Mouse (Mus musculus): ENCODE measurements around the gene Rab25. TPM values are rescaled to one million over a fixed set of nuclear protein-coding genes. Genes with fewer than 3 reads are reported as not detected.

Gene Rab25
- polyA plus RNA-seq, 1 experiment, result 1.4 TPM

DNA sequence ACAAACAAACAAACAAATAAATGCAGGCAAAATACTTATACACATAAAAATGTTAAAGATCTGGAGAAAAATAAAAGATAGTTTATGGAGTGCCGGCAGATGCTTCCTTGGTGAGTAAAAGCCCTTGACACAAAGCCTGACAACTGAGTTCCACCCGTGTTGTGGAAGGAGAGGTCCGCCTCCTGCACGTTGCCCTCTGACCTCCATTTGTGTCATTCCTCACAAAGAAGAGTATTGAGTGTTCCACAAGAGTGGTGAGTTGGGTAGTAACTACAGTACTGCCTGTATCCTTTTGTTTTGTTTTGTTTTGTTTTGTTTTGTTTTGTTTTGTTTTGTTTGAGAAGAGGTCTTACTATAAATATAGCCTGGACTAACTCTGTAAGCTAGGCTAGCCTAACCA lies 48.5 kb downstream of the Rab25 start:
- no peak for TF ChIP-seq CTCF (IDR thresholded peaks at IDR 0.05; ENCODE audit: control insufficient read depth, insufficient read depth, low read length)
- TF ChIP-seq POLR2A (IDR thresholded peaks at IDR 0.05; ENCODE audit: borderline replicate concordance, control insufficient read depth, low read depth, low read length), result no peak
- peaks cover 7% of the 10 kb centered on the region for H3K4me1 ChIP-seq (ENCODE audit: control insufficient read depth, insufficient read depth, low read length)
- no peak overlapping the region for H3K27ac ChIP-seq (ENCODE audit: control insufficient read depth, insufficient read depth, low read depth, low read length, poor library complexity)
- 83% methylated on average over 4 of the region's 4 CpGs for WGBS
- no peak overlapping the region for H3K4me3 ChIP-seq (replicated peaks; ENCODE audit: control insufficient read depth, low read depth, low read length)

DNA sequence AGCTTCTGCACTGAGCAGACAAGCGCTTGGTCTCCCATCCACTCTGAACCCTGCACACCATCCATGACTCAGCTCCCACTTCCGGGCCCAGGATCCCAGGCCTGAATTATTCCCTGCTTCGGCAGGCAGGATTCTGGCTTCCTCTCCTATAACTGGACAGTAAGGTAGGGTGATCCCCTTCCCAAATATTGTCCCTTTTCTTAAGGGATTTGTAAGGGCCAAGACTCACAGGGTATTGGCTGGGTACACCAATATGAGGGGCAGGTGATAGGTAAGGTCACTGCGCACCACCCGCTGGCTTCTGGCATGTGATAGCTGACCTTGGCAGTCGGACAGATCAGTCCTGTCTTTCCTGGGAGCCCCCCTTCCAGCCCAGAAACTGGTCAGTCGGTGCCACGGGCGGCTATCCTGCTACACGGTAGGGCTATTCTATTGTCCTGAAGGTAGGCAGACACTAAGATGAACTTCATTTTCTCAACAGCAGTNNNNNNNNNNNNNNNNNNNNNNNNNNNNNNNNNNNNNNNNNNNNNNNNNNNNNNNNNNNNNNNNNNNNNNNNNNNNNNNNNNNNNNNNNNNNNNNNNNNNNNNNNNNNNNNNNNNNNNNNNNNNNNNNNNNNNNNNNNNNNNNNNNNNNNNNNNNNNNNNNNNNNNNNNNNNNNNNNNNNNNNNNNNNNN lies 52.2 kb downstream of the Rab25 start:
- 83% methylated on average over 10 of the region's 10 CpGs for WGBS
- Histone ChIP-seq H3K4me3 (replicated peaks; ENCODE audit: control insufficient read depth, low read depth, low read length) (no peak overlapping the region), H3K27ac (ENCODE audit: control insufficient read depth, insufficient read depth, low read depth, low read length, poor library complexity) (peak overlapping the region; percentile 1), H3K4me1 (ENCODE audit: control insufficient read depth, insufficient read depth, low read length) (peaks cover 5% of the 10 kb centered on the region)
- TF ChIP-seq POLR2A (IDR thresholded peaks at IDR 0.05; ENCODE audit: borderline replicate concordance, control insufficient read depth, low read depth, low read length) (no peak), CTCF (IDR thresholded peaks at IDR 0.05; ENCODE audit: control insufficient read depth, insufficient read depth, low read length) (no peak)

DNA sequence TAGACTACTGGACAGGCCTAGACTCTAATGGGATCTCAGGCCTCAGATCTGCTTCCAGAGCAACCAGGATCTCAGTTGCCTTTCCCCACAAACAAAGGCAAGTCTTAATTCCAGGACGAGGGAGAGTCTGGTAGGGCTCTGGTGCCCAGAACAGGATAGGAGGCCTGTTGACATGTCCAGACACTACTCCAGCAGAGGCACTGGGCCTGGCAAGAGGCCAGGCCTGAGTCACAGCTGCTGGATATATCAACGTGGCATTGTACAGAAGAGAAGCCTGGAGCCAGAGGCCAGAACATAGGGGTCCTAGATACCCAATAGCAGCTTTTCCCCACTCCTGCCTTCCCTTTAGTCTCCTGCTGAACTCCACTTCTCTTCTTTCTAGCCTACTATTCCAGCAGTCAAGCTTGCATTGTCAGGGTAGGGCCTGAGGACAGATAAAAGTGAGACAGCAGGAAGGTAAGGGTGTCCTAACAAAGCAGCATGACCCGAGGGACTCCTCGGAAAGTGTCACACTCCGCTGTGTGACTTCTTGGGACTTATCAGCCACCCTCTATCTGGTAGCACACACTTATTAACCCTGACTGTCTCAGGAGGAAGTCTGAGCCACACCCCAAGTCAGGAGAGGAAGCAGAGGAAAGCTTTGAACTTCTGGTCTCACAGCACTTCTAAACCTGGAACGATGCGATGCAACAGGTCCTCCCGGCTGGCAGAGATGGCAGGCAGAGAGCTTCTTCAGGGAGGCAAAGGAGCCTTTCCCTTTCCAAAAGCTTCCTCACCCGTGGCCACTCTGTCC lies 53.1 kb downstream of the Rab25 start:
- Histone ChIP-seq H3K4me1 (ENCODE audit: control insufficient read depth, insufficient read depth, low read length) (peaks cover 5% of the 10 kb centered on the region), H3K4me3 (replicated peaks; ENCODE audit: control insufficient read depth, low read depth, low read length) (no peak overlapping the region), H3K27ac (ENCODE audit: control insufficient read depth, insufficient read depth, low read depth, low read length, poor library complexity) (peak overlapping the region; percentile 1)
- TF ChIP-seq POLR2A (IDR thresholded peaks at IDR 0.05; ENCODE audit: borderline replicate concordance, control insufficient read depth, low read depth, low read length) (no peak), CTCF (IDR thresholded peaks at IDR 0.05; ENCODE audit: control insufficient read depth, insufficient read depth, low read length) (no peak)
- WGBS, result 34% methylated on average over 9 of the region's 9 CpGs

DNA sequence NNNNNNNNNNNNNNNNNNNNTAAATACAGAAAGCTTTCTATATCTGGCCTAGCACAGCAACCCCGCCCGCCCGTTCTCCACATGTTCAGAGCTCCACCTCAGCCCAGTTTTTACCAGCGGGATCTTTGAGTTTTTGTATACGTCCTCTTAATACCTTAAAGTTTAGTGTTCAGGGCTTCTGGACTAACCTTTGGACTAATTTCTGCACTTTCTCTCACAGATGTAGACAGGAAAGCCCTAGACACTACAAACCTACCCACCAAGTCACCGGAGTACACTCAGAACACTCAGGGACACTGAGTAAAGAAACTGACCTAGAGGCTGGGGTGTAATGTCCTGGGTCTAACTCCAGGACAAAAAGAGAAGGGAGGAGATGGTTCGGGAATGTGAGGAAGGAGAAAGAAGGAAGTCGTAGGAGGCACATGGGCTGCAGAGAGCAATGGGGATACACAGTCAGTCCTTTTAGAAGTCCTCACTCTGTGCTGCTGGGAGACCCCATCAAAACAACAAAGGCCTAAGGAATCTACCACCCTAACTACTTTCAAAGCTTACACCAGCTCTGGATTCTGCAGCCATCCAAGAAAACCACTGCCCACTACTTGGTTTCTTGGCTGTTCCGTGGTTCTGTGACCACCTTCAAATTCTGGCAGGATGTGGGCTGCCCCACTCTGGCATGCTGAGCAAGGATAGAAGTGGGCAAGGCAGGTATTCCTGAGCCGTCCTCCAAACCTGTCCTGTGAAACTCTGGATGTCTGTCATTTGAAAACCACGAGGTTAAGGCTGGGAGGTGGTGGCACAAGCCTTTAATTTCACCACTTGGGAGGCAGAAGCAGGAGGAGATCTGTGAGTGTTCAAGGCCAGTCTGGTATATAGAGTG lies 54.2 kb downstream of the Rab25 start:
- TF ChIP-seq CTCF (IDR thresholded peaks at IDR 0.05; ENCODE audit: control insufficient read depth, insufficient read depth, low read length) (no peak), POLR2A (IDR thresholded peaks at IDR 0.05; ENCODE audit: borderline replicate concordance, control insufficient read depth, low read depth, low read length) (no peak)
- no peak overlapping the region for H3K4me3 ChIP-seq (replicated peaks; ENCODE audit: control insufficient read depth, low read depth, low read length)
- peaks cover 5% of the 10 kb centered on the region for H3K4me1 ChIP-seq (ENCODE audit: control insufficient read depth, insufficient read depth, low read length)
- peak overlapping the region; percentile 16 for H3K27ac ChIP-seq (ENCODE audit: control insufficient read depth, insufficient read depth, low read depth, low read length, poor library complexity)
- WGBS, result 52% methylated on average over 11 of the region's 11 CpGs

Other genes with a start within 250 kb of the Rab25 start
- 18.0 and 79.0 TPM in 2 replicates for gene Glmp, start 223.3 kb downstream of the Rab25 start, polyA plus RNA-seq (2011; ENCODE audit: insufficient read depth, insufficient read length, low replicate concordance, missing spikeins)
- 1.8 and 3.1 TPM in 2 replicates for gene Tmem79, start 212.2 kb downstream of the Rab25 start, polyA plus RNA-seq (2011; ENCODE audit: insufficient read depth, insufficient read length, low replicate concordance, missing spikeins)
- 37.2 and 65.6 TPM in 2 replicates for gene Smg5, start 212.0 kb downstream of the Rab25 start, polyA plus RNA-seq (2011; ENCODE audit: insufficient read depth, insufficient read length, low replicate concordance, missing spikeins)
- 3.6 TPM in 1 of 2 replicates, not detected in the other for gene Paqr6, start 183.7 kb downstream of the Rab25 start, polyA plus RNA-seq (2011; ENCODE audit: insufficient read depth, insufficient read length, low replicate concordance, missing spikeins)
- gene Bglap3, start 175.6 kb downstream of the Rab25 start, polyA plus RNA-seq (2011; ENCODE audit: insufficient read depth, insufficient read length, low replicate concordance, missing spikeins), result 2.0 TPM in 1 of 2 replicates, not detected in the other
- 13.5 and 129 TPM in 2 replicates for gene Bglap2, start 169.6 kb downstream of the Rab25 start, polyA plus RNA-seq (2011; ENCODE audit: insufficient read depth, insufficient read length, low replicate concordance, missing spikeins)
- 56.2 and 336 TPM in 2 replicates for gene Bglap, start 163.8 kb downstream of the Rab25 start, polyA plus RNA-seq (2011; ENCODE audit: insufficient read depth, insufficient read length, low replicate concordance, missing spikeins)
- 60.1 and 67.5 TPM in 2 replicates for gene Pmf1, start 138.0 kb downstream of the Rab25 start, polyA plus RNA-seq (2011; ENCODE audit: insufficient read depth, insufficient read length, low replicate concordance, missing spikeins)
- 15.7 and 17.4 TPM in 2 replicates for gene Slc25a44, start 123.2 kb downstream of the Rab25 start, polyA plus RNA-seq (2011; ENCODE audit: insufficient read depth, insufficient read length, low replicate concordance, missing spikeins)
- gene Sema4a, start 87.1 kb downstream of the Rab25 start, polyA plus RNA-seq (2011; ENCODE audit: insufficient read depth, insufficient read length, low replicate concordance, missing spikeins), result 43.9 and 131 TPM in 2 replicates
- gene Lmna, start 38.3 kb downstream of the Rab25 start, polyA plus RNA-seq (2011; ENCODE audit: insufficient read depth, insufficient read length, low replicate concordance, missing spikeins), result 58.9 and 69.6 TPM in 2 replicates
- gene Mex3a, start 15.9 kb downstream of the Rab25 start, polyA plus RNA-seq (2011; ENCODE audit: insufficient read depth, insufficient read length, low replicate concordance, missing spikeins), result 0.77 and 2.2 TPM in 2 replicates
- 82.9 and 126 TPM in 2 replicates for gene Lamtor2, start 4.8 kb upstream of the Rab25 start, polyA plus RNA-seq (2011; ENCODE audit: insufficient read depth, insufficient read length, low replicate concordance, missing spikeins)
- 20.9 and 25.2 TPM in 2 replicates for gene Ubqln4, start 5.5 kb upstream of the Rab25 start, polyA plus RNA-seq (2011; ENCODE audit: insufficient read depth, insufficient read length, low replicate concordance, missing spikeins)
- 46.1 and 84.8 TPM in 2 replicates for gene Ssr2, start 27.6 kb upstream of the Rab25 start, polyA plus RNA-seq (2011; ENCODE audit: insufficient read depth, insufficient read length, low replicate concordance, missing spikeins)
- gene Arhgef2, start 57.7 kb upstream of the Rab25 start, polyA plus RNA-seq (2011; ENCODE audit: insufficient read depth, insufficient read length, low replicate concordance, missing spikeins), result 39.3 and 96.1 TPM in 2 replicates
- gene Rxfp4, start 104.8 kb upstream of the Rab25 start, polyA plus RNA-seq (2011; ENCODE audit: insufficient read depth, insufficient read length, low replicate concordance, missing spikeins), result not detected in 2 replicates
- gene Khdc4, start 137.5 kb upstream of the Rab25 start, polyA plus RNA-seq (2011; ENCODE audit: insufficient read depth, insufficient read length, low replicate concordance, missing spikeins), result 23.2 and 37.6 TPM in 2 replicates
- 43.6 and 61.7 TPM in 2 replicates for gene Rit1, start 168.5 kb upstream of the Rab25 start, polyA plus RNA-seq (2011; ENCODE audit: insufficient read depth, insufficient read length, low replicate concordance, missing spikeins)
- 3.4 and 5.5 TPM in 2 replicates for gene Syt11, start 226.9 kb upstream of the Rab25 start, polyA plus RNA-seq (2011; ENCODE audit: insufficient read depth, insufficient read length, low replicate concordance, missing spikeins)

Data from bone marrow, adult 2 months (tissue).